Mouse (Mus musculus) midbrain, postnatal 0 days (tissue): ENCODE measurements around the gene Adra1b. TPM values are rescaled to one million over a fixed set of nuclear protein-coding genes. Genes with fewer than 3 reads are reported as not detected.

ENCODE experiments used
- ATAC-seq: fragments of 200-750 bp; cut with Nextera tagmentation; 2 replicates; pipeline ENCODE4 v1.8.0; 2017; ENCODE audit warnings: moderate number of reproducible peaks, mild to moderate bottlenecking, moderate TSS enrichment, moderate library complexity; ENCODE audit not compliant: low FRiP score
- DNase-seq: peaks from one replicate; pipeline ENCODE4 v3.0.0-alpha.2; 2015; ENCODE audit warnings: low spot score
- H3K27ac ChIP-seq: fragments of 300-500 bp; sonication (generic); 2 replicates; pipeline ENCODE4 v1.5.1; 2014; ENCODE audit warnings: low read depth, mild to moderate bottlenecking, low read length, mixed read lengths
- H3K27me3 ChIP-seq: fragments of 300-500 bp; sonication (generic); 2 replicates; pipeline ENCODE4 v1.6.1; 2014; ENCODE audit warnings: low read length, control low read depth, mixed read lengths; ENCODE audit not compliant: insufficient read depth
- H3K36me3 ChIP-seq: fragments of 300-500 bp; sonication (generic); 2 replicates; pipeline ENCODE4 v1.6.1; 2014; ENCODE audit warnings: low read length, control low read depth, mixed read lengths; ENCODE audit not compliant: insufficient read depth
- H3K4me1 ChIP-seq: fragments of 300-500 bp; sonication (generic); 2 replicates; pipeline ENCODE4 v1.6.1; 2014; ENCODE audit warnings: mild to moderate bottlenecking, control low read depth, antibody characterized with exemption, low read length, mixed read lengths; ENCODE audit not compliant: insufficient read depth
- H3K4me2 ChIP-seq: fragments of 300-500 bp; sonication (generic); 2 replicates; pipeline ENCODE4 v1.6.1; 2014; ENCODE audit warnings: low read depth, mild to moderate bottlenecking, low read length, mixed read lengths; ENCODE audit not compliant: poor library complexity, severe bottlenecking
- H3K4me3 ChIP-seq: fragments of 300-500 bp; sonication (generic); 2 replicates; pipeline ENCODE4 v1.5.1; 2014; ENCODE audit warnings: low read depth, mild to moderate bottlenecking, low read length, moderate library complexity
- H3K9ac ChIP-seq: fragments of 300-500 bp; sonication (generic); replicated peaks from 2 replicates; pipeline ENCODE4 v1.6.1; 2014; ENCODE audit warnings: mild to moderate bottlenecking, low read length, moderate library complexity, mixed read lengths; ENCODE audit not compliant: poor library complexity, severe bottlenecking
- H3K9me3 ChIP-seq: fragments of 300-500 bp; sonication (generic); 2 replicates; pipeline ENCODE4 v1.6.1; 2016; ENCODE audit warnings: low read length, control low read depth
- CTCF ChIP-seq: IDR thresholded peaks from 2 replicates; pipeline ENCODE4 v1.5.1; 2016; ENCODE audit warnings: antibody characterized with exemption, mild to moderate bottlenecking
- WGBS: fragments of 180-500 bp; shearing (Covaris S2); extraction: QIAGEN DNeasy Blood & Tissue Kit; methylation state at CpG from one replicate; pipeline ENCODE4 v1.1.7; 2014; 5-methylcytosine and 5-hydroxymethylcytosine counted together
- polyA plus RNA-seq: library from polyadenylated mRNA; unstranded; fragments of >200 nt; fragmentation: Nextera tagmentation; extraction: Ambion mirVana; gene quantifications from 2 replicates; pipeline ENCODE4 v1.2.1, GENCODE M21; 2015
- total RNA-seq: library from RNA; depleted of rRNA; stranded (reverse); fragments of >200 nt; gene quantifications from 2 replicates; pipeline ENCODE4 v1.2.3, GENCODE M21; 2014; rRNA removed

Adra1b gene
- total and polyA plus RNA-seq, 2 experiments from 2014 or later = 17.1 to 38.7 TPM

- WGBS = 95% methylated on average over 1 of the region's 1 CpGs
- DNase-seq (no peak), ATAC-seq (no peak)
- no peak overlapping the region for H3K4me3 ChIP-seq
- no peaks in the 10 kb centered on the region for H3K36me3 ChIP-seq
- no peaks in the 10 kb centered on the region for H3K9me3 ChIP-seq
- H3K27ac ChIP-seq = no peak overlapping the region
- H3K4me1 ChIP-seq = no peaks in the 10 kb centered on the region
- no peak overlapping the region for H3K9ac ChIP-seq
- H3K4me2 ChIP-seq = no peak overlapping the region
- TF ChIP-seq CTCF = no peak
- no peaks in the 10 kb centered on the region for H3K27me3 ChIP-seq
Observed at GRCm38 (mm10) chr11:43754568-43754967, 146.4 kb downstream of the Adra1b start.

GRCm38 (mm10) chr11:43751542-43751941 lies 149.5 kb downstream of the Adra1b start:
- Histone ChIP-seq H3K4me3 (no peak overlapping the region), H3K9ac (no peak overlapping the region), H3K4me1 (no peaks in the 10 kb centered on the region), H3K27ac (no peak overlapping the region), H3K9me3 (no peaks in the 10 kb centered on the region), H3K4me2 (no peak overlapping the region), H3K27me3 (no peaks in the 10 kb centered on the region), H3K36me3 (no peaks in the 10 kb centered on the region)
- TF ChIP-seq CTCF = no peak; the same call in 1 of the 2 replicates
- ATAC-seq = no peak
- 69% methylated on average over 2 of the region's 2 CpGs for WGBS
- no peak for DNase-seq

- TF ChIP-seq CTCF = 0 out of 2 replicates have a peak, but pooled peaks have one; percentile 17
- ATAC-seq (peak; percentile 97), DNase-seq (peak; percentile 99)
- Histone ChIP-seq H3K27me3 (no peaks in the 10 kb centered on the region), H3K9ac (peak within 1 kb of the TSS; percentile 58), H3K4me2 (peak within 1 kb of the TSS; percentile 79), H3K4me3 (peak within 1 kb of the TSS; percentile 66), H3K4me1 (no peaks in the 10 kb centered on the region), H3K27ac (peak within 1 kb of the TSS; percentile 48), H3K9me3 (no peaks in the 10 kb centered on the region), H3K36me3 (peaks cover 11% of the 10 kb centered on the region)
- 5% methylated on average over 47 of the region's 47 CpGs for WGBS
Observed at GRCm38 (mm10) chr11:43747233-43748226, 153.5 kb downstream of the Adra1b start, which contains the start of gene Ttc1. Ttc1 (minus strand) TSS chr11:43748008.

- DNase-seq (no peak), ATAC-seq (no peak)
- no peak overlapping the region for H3K27ac ChIP-seq
- peaks cover 33% of the 10 kb centered on the region for H3K36me3 ChIP-seq
- H3K27me3 ChIP-seq = no peaks in the 10 kb centered on the region
- no peak overlapping the region for H3K4me3 ChIP-seq
- H3K4me1 ChIP-seq = no peaks in the 10 kb centered on the region
- H3K4me2 ChIP-seq = no peak overlapping the region
- WGBS = 87% methylated on average over 7 of the region's 7 CpGs
- no peaks in the 10 kb centered on the region for H3K9me3 ChIP-seq
- TF ChIP-seq CTCF = peak; percentile 30
- no peak overlapping the region for H3K9ac ChIP-seq
Observed at GRCm38 (mm10) chr11:43728737-43729301, 172.2 kb downstream of the Adra1b start.

- TF ChIP-seq CTCF = no peak
- DNase-seq (no peak), ATAC-seq (no peak)
- Histone ChIP-seq H3K4me1 (no peaks in the 10 kb centered on the region), H3K36me3 (peaks cover 23% of the 10 kb centered on the region), H3K9me3 (no peaks in the 10 kb centered on the region), H3K9ac (no peak overlapping the region), H3K27me3 (no peaks in the 10 kb centered on the region), H3K4me3 (no peak overlapping the region), H3K27ac (no peak overlapping the region), H3K4me2 (no peak overlapping the region)
- WGBS = 88% methylated on average over 7 of the region's 7 CpGs
Observed at GRCm38 (mm10) chr11:43727796-43728195, 173.2 kb downstream of the Adra1b start.

Other genes starting within 250 kb of the Adra1b start
- 19.9 and 29.2 TPM in 2 replicates for gene Pwwp2a, start 219.2 kb downstream of the Adra1b start, total RNA-seq
- 16.9 and 18.8 TPM in 2 replicates for gene Pwwp2a, start 219.2 kb downstream of the Adra1b start, polyA plus RNA-seq
- gene Ttc1, start 153.2 kb downstream of the Adra1b start, total RNA-seq = 30.0 and 37.6 TPM in 2 replicates
- gene Ttc1, start 153.2 kb downstream of the Adra1b start, polyA plus RNA-seq = 76.3 and 83.2 TPM in 2 replicates